Mouse (Mus musculus) frontal cortex, postnatal 25 days (tissue): ENCODE data around the gene Ccdc153.

Experiments
- DNase-seq, 2 experiments: peaks; one replicate each; pipeline ENCODE4 v3.0.0; 2022; ENCODE audit warnings: low spot score in 2 of 2

The Ccdc153 gene

DNA sequence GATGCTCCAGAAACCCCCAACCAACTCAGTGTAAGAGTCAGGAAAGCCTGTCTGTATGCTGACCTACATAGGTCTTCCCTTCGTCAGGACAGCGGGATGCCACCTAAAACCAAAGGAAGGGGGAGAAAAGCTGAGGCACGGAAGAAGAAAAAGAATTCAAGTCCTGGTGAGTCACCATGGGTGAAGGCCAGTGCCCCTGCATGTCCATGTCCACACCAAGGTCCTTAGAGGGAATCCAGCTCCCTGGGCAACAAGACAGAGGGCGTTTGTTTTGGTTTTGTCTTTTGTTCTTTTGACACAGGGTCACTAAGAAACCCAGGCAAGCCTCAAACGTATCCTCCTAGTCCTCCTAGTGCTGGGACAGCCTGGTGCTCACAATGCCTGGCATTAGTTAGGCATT, 435 bp downstream of the Ccdc153 start:
- DNase-seq = no peak

DNA sequence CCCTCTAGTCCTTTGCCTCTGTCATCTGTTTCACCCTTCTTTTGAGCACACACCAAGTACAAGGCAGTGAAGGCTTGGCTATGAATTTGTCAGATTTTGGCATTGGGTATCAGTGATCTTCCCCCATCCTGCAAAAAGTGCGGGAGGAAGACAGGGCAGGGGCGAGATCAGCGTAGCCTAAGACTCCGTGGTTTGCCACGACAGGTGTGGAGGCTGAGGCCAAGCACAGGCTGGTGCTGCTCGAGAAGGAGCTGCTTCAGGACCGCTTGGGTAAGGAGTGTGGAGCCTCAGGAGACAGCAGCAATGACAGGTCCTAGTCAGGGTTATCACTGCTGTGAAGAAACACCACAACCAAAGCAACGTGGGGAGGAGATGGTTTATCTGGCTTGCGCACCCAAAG, 942 bp downstream of the Ccdc153 start:
- no peak for DNase-seq

DNA sequence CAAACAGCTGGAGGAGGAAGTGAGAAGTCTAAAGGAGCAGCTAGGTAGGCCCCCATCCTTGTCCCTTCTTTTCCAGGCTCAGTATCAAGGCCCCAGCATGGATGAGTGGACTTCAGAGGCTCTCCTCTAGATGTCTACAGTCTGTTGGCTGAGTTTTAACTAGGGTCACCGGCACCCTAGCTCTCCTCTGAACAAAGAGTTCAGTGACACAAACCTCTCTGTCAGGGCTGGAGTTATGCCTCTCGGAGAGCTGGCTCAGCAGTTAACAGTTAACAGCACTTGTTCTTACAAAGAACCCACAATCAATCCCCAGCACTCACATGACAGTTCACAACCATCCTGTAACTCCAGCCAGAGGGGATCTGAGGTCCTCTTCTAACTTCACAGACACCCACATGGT, 3.1 kb downstream of the Ccdc153 start:
- no peak for DNase-seq

DNA sequence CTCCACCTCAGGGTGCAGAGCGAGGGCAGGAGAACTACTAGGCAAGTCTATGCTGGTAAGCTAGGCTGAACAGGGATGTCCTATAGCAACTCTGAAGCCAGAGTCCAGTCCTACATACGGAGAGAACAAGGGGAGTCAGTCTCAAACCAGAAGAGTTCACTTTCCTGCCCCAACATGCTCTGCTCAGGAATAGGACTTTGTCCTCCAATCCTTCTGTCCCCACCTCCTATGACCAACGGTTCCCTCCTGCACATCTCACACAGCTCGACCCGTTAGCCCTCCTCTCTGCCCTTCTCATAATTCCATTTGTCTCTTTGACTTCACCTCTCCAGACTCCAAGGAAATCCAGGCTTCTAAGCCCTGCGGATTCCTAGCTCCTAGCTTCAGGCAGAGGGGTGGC, 7.4 kb downstream of the Ccdc153 start:
- no peak for DNase-seq

DNA sequence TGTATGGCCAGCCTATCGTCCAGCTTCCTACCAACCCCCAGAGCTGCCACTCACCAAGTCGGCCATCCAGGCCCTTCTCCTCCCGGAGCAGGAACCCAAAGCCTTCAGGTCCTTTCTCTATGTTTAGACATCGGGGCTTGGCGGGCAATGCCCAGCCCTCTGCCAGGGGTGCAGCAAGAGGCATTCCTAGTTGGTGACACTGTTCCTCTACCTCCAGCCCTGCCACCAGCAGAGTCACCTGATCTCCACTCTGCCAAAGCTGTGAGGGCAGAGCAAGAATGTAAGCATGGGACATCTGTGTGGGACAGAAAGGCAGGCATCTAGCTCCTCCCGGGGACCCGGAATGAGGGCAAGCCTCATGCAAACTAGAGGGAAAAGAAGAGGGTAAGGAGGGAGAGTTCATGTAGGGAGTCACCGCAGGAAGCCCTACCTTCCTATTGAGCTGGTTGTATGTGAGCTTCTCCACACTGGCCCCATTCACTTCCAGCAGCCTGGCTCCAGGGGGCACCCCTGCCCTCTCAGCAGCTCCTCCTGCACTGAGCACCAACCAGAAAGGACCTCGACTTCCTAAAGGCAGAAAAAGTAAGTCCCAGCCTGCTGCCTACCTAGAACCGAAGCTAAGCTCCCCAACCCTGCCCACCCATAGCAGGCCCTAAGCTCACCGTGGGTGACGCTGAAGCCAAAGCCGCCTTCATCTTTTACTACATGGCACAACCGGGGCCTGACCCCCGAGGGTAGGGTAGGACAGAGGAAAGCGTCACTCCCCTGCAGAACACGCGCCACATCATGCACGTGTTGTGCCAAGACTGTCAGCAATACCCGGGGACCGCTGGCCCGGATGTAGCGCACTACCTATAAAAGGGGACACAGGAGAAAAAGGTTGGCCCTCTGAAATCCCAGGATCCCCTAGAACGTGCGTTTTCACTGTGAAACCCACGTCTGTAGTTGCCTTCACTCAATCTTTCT, 9.0 kb downstream of the Ccdc153 start:
- DNase-seq = peak in 1 of 2 experiments; percentile 45

DNA sequence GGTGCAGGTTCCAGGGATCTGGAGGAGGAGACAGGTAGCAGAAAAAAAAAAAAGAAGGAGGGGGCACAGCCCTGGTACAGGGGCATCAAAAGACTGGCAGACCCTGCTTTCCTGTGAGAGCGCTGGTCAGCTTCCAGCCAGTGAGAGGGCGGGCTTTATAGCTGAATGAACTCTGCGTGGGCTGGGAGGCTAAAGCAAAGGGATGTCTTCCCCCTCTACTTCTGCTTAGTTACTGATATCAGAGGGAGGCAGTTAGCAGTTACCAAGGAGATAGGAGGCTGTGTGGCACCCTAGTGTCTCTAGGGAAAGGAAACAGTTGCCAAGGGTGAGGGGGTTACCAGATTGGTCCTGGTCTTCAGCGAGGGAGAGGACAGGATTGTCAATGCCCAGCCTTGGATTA, 10.0 kb downstream of the Ccdc153 start:
- no peak for DNase-seq

DNA sequence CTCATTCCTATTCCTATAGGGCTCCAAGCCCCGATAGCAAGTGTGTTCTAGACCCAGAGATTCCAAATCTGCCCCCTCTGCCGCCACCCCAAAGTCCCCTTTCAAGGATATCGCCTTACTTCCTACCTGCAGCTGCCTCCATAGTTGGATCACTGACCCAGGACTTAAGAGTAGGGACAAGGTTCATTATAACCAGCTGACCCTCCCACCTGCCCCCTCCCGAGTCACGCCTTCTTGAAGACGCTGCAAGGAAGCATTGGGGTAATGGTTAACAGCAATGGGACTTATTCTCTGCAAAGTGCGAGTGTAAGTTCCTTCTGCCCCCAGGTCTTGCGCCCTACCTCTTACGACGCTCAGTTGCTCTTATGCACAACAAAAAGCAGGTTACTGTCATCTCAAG, 10.8 kb downstream of the Ccdc153 start, which contains the start of gene Pdzd3:
TSS of gene Pdzd3 (minus strand) at position 158 of the 400 bp plus-strand sequence.
- no peak for DNase-seq

DNA sequence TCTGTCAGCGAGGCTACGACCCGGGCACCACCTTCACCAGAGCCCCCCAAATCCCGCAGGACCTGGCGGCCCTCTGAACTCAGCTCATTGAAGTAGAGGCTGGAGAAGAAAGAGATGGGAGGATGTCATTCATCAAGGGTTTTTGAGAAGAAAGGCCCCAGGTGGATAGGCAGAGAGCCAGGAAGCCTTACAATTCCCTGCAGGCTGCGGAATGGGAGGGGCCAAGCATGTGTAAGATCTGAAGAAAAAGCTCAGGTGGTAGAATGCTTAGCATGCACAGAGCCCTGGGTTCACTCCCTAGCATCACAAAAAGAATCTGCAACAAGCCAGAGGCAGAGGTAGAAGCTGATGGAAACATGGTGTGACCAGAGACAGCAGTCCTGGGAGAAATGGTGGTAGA, 13.0 kb downstream of the Ccdc153 start:
- no peak for DNase-seq

DNA sequence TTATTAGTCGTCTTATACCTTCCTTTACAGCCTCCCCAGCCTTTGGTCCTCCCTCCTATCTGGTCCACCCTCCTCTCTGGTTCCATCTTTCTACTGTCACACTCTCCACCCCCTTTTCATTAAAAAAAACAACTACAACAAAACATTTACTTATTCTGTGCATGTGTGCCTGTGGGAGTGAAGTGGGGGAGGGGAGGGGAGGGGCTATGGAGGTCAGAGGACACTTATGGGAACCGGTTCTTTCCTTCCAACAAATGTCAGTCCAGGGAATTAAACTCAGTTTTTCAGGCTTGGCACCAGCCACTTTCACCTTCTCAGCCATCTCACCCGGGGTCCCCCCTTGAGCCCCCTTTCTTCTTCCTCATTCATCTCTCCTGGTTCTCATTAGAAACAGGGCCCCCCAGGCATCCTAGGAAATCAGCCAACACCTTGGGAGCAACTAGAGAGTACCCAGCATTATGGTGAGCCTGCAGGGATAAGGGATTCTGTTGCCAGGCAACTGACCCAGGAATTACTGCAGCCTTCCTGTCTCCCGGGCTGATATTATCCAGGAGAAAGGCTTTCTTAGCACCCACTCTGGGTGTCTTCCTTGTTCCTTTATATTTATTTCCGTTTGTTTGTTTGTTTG, 14.1 kb downstream of the Ccdc153 start:
- no peak for DNase-seq

DNA sequence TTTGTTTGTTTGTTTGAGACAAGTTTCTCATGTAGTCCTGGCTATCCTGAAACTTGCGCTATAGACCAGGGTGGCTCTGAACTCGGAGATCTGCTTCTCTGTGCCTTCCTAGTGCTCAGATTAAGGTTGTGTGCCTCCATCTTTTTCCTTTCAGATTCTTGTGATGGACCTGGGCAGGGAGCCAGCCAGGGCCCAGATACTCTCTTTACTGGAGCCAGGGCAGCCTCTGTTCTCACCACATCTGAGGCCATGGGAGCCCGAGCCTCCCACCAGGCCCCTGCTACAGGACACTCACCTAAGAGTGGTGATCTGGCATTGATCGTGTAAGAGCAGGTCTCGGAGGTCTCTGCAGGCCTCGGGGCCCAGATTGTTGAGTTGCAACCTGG, 14.7 kb downstream of the Ccdc153 start:
- DNase-seq = no peak

DNA sequence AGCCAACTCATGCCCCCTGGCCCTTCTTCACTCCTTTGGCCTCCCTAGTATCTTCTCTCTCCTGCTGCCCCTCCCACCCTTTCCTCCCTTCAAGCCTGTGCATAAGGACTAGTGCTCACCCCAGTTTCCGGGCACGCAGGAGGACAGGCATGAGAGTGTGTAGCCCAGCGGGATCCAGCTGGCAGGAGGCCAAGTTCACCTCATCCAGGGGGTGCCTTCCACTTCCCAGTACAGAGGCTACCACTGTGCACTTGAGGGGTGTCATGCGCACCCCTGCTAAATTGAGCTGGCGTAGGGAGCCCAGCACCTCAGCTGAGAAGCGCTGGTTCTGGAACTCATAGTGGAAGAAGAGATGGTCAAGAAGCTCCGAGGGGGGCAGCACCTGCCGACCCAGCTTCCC, 15.7 kb downstream of the Ccdc153 start:
- no peak for DNase-seq

DNA sequence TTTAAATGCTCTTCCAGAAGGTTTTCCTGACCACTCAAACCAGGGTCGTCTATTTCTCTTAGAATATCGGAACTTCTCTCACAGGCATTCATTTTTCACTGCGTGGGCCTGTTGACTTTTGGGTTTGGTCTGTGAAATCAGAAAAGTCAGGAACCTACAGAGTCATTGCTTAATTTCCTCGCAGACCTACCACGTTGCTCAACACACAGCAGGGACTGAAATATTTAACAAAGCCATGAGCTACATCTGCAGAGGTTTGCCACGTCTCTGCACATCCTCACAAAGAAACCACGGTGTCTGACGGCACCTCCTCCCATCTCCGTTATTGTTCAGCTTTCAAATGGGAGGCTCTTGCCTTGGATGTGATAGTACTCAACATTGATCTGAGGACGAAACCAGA, 18.5 kb downstream of the Ccdc153 start:
- DNase-seq = no peak

DNA sequence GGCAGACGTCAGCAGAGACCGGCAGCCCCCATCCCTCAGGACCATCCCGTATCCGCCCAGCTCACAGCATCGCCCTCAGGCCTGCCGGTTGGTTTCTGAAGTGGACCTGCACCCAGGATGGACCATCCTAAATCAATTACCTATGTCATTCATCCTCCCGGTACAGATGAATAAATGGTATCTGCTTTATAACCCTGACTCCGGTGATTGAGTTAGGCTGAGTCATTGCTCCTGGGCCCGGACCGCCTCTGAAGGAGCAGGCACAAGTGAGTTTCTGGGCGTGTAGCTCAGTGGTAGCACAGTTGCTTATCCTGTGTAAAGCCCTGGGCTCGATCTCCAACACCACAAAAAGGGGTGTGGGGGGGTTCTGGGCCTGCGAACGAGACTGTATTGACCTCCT, 20.9 kb downstream of the Ccdc153 start:
- DNase-seq = no peak

DNA sequence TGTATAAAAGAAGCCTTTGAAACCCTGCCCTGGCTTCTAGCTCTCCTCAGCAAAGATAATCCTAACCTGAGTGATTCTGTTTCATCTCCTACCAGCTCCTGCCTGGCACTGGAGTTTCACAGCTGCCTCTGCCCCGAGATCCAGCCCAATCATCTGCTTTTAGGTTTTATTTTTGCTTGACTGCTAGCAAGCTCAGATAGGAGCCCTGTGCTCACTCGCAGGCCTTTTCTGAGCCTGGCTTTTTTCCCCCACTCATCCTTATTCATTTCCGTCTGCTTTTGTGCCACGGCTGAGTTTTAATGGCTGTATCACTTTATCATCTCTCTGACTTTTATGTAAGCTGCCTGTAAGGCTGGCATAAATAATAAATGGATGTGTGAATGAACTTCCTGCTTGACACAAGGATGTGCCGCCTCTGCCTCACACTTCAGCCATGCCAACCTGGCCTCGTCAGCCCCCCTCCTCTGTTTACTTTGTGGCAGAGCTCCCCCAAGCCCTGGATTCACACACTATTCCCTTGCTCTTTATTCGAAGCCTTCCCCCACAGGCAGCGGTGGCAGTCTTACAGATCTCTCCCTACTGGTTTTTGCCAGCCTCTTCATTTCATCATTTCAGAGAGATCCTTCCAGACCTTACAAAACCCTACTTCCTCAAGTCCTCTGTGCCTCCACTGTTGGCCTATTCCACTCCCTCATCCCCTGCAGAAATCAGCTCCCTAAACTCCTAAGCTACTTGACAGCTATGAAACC, 26.2 kb downstream of the Ccdc153 start:
- DNase-seq = peak in 1 of 2 experiments; percentile 32

DNA sequence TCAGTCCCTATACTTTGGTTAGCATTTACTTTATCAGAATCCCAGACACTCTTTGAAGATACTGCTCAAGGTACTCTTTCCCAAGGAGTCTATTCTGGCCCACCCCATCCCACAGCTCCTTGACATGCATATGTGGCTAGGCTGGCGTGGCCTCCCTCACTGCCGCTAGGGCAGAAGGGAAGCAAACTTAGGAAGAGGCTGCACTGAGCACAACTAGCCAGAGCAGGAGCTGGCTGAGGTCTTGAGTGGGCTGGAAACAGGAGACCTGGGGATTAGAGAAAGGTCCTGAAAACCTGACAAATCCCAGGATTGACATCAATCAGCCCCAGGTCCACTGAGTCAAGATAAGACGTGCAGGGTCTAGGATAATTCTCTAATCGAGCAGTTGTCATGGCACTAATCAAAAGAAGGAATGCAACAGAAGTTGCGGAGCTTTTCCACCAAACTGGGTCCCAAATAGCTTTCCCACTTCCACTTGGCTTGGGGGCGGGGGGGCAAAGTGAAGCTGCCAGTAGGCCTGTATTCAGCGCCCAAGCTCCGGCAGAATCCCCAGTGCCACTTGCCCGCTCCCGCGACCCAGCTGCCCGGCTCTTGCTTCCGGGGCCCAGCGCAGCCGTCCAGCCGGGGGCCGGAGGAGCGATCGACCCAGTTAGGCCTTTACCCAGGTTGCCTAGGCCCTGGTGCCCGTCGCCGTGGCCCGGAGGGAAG, 27.0 kb downstream of the Ccdc153 start:
- no peak for DNase-seq

DNA sequence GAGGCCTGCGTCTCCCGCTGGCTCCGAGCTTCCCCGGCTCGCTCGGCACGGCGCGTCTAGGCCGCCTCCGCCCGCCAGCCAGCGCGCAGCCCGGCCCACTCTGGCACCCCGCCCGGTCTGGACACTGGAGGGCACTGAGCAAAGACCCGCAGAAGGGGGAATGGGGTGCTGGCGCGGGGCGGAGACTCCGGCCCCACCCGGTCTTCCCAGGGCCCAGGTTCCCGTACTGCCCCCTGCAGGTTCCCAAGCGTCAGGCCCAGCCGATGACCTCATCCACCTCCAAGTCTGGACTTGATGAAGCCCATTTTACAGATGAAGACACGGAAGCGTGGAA, 27.5 kb downstream of the Ccdc153 start:
- DNase-seq = peak; percentile 55 to 71

DNA sequence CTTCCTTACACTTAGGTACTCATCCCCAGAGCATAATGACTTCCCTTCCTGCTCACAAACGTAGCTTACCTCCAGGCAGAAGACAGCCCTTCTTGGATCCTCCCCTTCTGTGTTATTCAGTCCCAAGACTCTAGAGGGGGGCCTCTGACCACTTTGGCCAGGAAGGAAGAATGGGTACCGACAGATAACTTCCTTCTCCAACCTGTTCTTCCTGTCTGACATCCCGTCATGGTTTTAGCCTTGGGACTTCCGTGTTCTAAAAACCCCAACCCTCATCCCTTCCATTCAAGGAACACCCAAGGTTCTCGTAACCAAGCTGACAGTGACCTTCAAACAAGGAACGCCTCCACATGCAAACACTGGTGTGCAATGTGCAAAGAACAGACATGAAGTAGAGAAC, 28.0 kb downstream of the Ccdc153 start, which contains the start of gene Nlrx1:
TSS of gene Nlrx1 (minus strand) at position 168 of the 400 bp plus-strand sequence.
- DNase-seq = no peak

DNA sequence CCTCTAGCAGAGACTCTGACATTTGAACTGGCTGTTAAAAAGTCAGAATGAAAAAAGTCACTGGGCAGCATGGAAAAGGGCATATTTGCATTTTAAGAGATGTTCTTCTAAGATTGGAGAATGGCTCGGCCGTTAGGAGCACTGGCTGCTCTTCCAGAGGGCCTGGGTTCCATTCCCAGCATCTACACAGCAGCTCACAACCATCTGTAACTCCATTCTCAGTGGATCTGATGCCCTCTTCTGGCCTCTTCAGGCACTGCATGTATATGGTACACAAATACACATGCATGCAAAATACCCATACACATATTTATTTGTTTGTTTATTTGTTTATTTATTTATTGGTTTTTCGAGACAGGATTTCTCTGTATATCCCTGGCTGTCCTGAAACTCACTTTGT, 28.6 kb downstream of the Ccdc153 start:
- no peak for DNase-seq

DNA sequence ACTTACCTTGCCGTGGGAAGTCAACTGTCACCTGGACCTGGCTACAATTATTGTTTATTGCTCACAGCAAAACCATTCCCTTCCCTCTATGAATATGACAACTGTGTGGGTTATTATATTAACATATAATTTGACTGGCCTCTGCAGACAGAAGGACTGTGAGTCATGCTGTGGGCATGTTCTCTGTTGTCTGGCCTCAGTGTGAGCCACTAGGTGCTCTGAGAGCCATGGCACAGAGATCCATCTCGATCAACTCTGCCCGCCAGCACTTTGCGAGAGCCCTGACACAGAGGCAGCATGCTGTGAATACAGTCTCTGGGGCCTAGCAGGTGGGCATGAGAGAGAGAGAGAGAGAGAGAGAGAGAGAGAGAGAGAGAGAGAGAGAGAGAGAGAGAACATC, 29.5 kb downstream of the Ccdc153 start:
- DNase-seq = no peak

DNA sequence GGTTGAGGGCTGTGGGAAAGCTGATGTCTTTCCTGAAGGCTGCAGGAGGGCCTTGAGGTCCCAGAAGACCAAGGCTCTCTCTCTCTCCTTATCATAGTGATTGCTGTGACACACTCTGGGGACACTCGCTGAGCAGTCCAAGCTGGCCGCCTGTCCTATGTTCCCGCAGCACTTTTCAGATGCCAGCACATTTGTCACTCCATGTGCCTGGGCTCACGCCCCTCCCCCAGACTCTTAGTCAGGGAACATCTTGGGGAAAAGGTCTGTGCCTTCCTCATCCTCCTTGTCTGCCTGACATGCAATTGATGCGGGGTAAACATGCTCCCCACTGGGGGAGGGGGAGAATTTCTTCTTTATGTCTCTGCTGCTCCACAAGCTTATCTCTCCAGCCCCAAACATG, 42.7 kb downstream of the Ccdc153 start:
- DNase-seq = no peak

DNA sequence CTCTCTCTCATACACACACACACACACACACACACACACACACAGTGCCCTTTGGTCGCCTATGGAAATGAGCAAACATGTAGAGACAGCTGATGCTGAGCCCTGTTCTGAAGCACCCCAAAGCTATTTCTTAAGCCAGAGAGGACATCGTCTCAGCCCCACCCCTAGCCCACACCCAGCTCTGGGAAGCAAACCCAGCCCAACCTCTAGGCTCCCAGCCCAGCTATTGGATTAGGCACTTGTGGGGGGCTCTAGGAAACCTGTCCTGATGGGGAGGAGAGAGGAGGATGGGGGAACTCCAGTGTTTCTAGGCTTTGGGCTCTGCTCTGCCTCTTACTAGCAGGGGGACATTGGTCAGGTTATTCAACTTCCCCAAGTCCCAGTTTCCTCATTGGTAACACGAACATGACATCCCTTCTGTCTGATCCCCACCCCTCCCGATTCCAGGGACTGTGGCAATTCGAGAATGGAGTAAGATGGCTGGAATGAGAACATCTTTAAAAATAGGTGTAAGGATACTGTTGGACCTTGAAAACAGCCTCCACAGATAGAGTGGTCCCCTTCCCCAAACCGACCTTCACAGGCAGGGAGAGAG, 45.9 kb downstream of the Ccdc153 start:
- DNase-seq = no peak
